ENCODE assay signal across 9 mouse cellular contexts in genomic region chr2:154942546-154942945, GRCm38 (mm10). TPM values are rescaled to one million over a fixed set of nuclear protein-coding genes. Genes with fewer than 3 reads are reported as not detected.
A peak's percentile ranks its signal among the peaks of the same experiment; 100 is the strongest.
DNase-seq lines count a peak whose midpoint lies in the region; ATAC-seq and TF ChIP-seq lines count a peak whose summit lies in the region.
"Had no signal": no experiment of that assay in that cellular context is flagged by ENCODE, and none has a peak within 500 bp of the region (broad histone marks: within the 10 kb centered on the region; RNA-seq: fewer than 3 reads in every experiment).

No protein-coding gene starts in this region.

- no peaks in the 10 kb centered on the region for H3K36me3 ChIP-seq in hindbrain, embryonic 10.5 days
- H3K36me3 ChIP-seq in hindbrain, embryonic 16.5 days (ENCODE audit: control insufficient read depth, insufficient read depth, low read length) = no peaks in the 10 kb centered on the region
- H3K36me3 ChIP-seq in MEL (ENCODE audit: control insufficient read depth in 1 of 2, insufficient read depth in 2 of 2, low read length in 2 of 2) = no peaks in the 10 kb centered on the region
- no peaks in the 10 kb centered on the region for H3K36me3 ChIP-seq in limb, embryonic 14.5 days (ENCODE audit: control insufficient read depth, insufficient read depth, low read length)

- peak; percentile 21 for DNase-seq in hindbrain, embryonic 10.5 days (ENCODE audit: low spot score)
- peak; percentile 25 for DNase-seq in MEL (ENCODE audit: low read depth, low spot score)
- peak; percentile 4 for DNase-seq in brain, embryonic 14.5 days (ENCODE audit: low read depth)
- no peak for DNase-seq in limb, embryonic 14.5 days (ENCODE audit: low spot score)
- DNase-seq in thymus, postnatal 10 days (ENCODE audit: low spot score in 2 of 2) = no peak
- DNase-seq in natural killer cell, adult 2 months (ENCODE audit: low spot score in 2 of 2) = no peak

- H3K4me1 ChIP-seq in hindbrain, embryonic 10.5 days (replicated peaks) = peaks cover 17% of the 10 kb centered on the region
- H3K4me1 ChIP-seq in hindbrain, embryonic 16.5 days (ENCODE audit: control insufficient read depth, insufficient read depth, low read depth, low read length) = 0 out of 2 replicates have a peak, but pooled peaks cover 2% of the 10 kb centered on the region
- H3K4me1 ChIP-seq in MEL (ENCODE audit: control insufficient read depth in 1 of 2, insufficient read depth in 2 of 2, low read length in 2 of 2) = no peaks in the 10 kb centered on the region; a peak in 1 of 4 replicates
- peaks cover 16% of the 10 kb centered on the region for H3K4me1 ChIP-seq in limb, embryonic 14.5 days (ENCODE audit: control insufficient read depth, insufficient read depth, low read length)

- 41% methylated on average over 11 of the region's 11 CpGs for WGBS in hindbrain, embryonic 10.5 days
- WGBS in hindbrain, embryonic 16.5 days = 48% methylated on average over 11 of the region's 11 CpGs
- 36% methylated on average over 11 of the region's 11 CpGs for WGBS in limb, embryonic 14.5 days

- H3K27ac ChIP-seq in hindbrain, embryonic 10.5 days = no peak overlapping the region
- no peak overlapping the region for H3K27ac ChIP-seq in hindbrain, embryonic 16.5 days (ENCODE audit: low read depth, low read length)
- H3K27ac ChIP-seq in MEL (ENCODE audit: control insufficient read depth, low read depth, low read length) = no peak overlapping the region
- no peak overlapping the region for H3K27ac ChIP-seq in limb, embryonic 14.5 days (replicated peaks; ENCODE audit: low read depth, low read length)
- H3K27ac ChIP-seq: layer of hippocampus, adult 2 months had no signal

- peaks cover 7% of the 10 kb centered on the region; the same call in 1 of the 2 replicates for H3K27me3 ChIP-seq in hindbrain, embryonic 10.5 days (ENCODE audit: insufficient read depth, poor library complexity, severe bottlenecking)
- no peaks in the 10 kb centered on the region for H3K27me3 ChIP-seq in hindbrain, embryonic 16.5 days (replicated peaks; ENCODE audit: control insufficient read depth, insufficient read depth, low read length)
- H3K27me3 ChIP-seq in MEL (ENCODE audit: control insufficient read depth in 1 of 2, insufficient read depth in 2 of 2, low read length in 2 of 2) = peaks cover 2 to 6% of the 10 kb centered on the region in 2 experiments; a peak in 3 of 4 replicates
- no peaks in the 10 kb centered on the region for H3K27me3 ChIP-seq in limb, embryonic 14.5 days (ENCODE audit: control insufficient read depth, insufficient read depth, low read length)
- H3K27me3 ChIP-seq: Patski had no signal

- H3K9ac ChIP-seq in hindbrain, embryonic 16.5 days (ENCODE audit: low read depth, low read length) = no peak overlapping the region; the same call in 1 of the 2 replicates
- peak overlapping the region; percentile 52 for H3K9ac ChIP-seq in MEL (ENCODE audit: control insufficient read depth, low read depth, low read length, poor library complexity, severe bottlenecking)
- H3K9ac ChIP-seq in limb, embryonic 14.5 days (ENCODE audit: low read depth, low read length, severe bottlenecking) = peak overlapping the region; percentile 28; the same call in 1 of the 2 replicates

- no peaks in the 10 kb centered on the region for H3K79me2 ChIP-seq in MEL (ENCODE audit: control insufficient read depth, insufficient read depth, low read length, poor library complexity)

- TF ChIP-seq CTCF in MEL (IDR thresholded peaks at IDR 0.05 in 2 of 3, conservative IDR thresholded peaks at IDR 0.05 in 1 of 3; ENCODE audit: control insufficient read depth in 1 of 3, insufficient read depth in 1 of 3, low read depth in 2 of 3, low read length in 3 of 3, poor library complexity in 1 of 3, severe bottlenecking in 1 of 3) = no peak
- no peak for TF ChIP-seq CTCF in brain, embryonic 14.5 days (IDR thresholded peaks at IDR 0.05; ENCODE audit: borderline replicate concordance, extremely low read depth, insufficient read depth, insufficient read length)

- no peak for TF ChIP-seq POLR2A in MEL (IDR thresholded peaks at IDR 0.05; ENCODE audit: control insufficient read depth in 1 of 2, insufficient read depth in 1 of 2, low read depth in 1 of 2, low read length in 2 of 2, poor library complexity in 1 of 2)
- TF ChIP-seq POLR2A in brain, embryonic 14.5 days (IDR thresholded peaks at IDR 0.05; ENCODE audit: borderline replicate concordance, extremely low read depth, insufficient read depth, insufficient read length, poor library complexity, severe bottlenecking) = no peak
- TF ChIP-seq POLR2A in limb, embryonic 14.5 days (IDR thresholded peaks at IDR 0.05; ENCODE audit: borderline replicate concordance, extremely low read depth, insufficient read depth, insufficient read length) = no peak

- no peaks in the 10 kb centered on the region for H3K9me3 ChIP-seq in hindbrain, embryonic 10.5 days
- no peaks in the 10 kb centered on the region for H3K9me3 ChIP-seq in hindbrain, embryonic 16.5 days (ENCODE audit: control insufficient read depth, low read length)
- no peaks in the 10 kb centered on the region for H3K9me3 ChIP-seq in MEL (replicated peaks; ENCODE audit: insufficient read depth, low read length)
- no peaks in the 10 kb centered on the region for H3K9me3 ChIP-seq in limb, embryonic 14.5 days (ENCODE audit: control insufficient read depth, low read length)

- TF ChIP-seq EP300 in MEL (IDR thresholded peaks at IDR 0.05; ENCODE audit: low read depth in 1 of 2, low read length in 2 of 2) = no peak

- TF ChIP-seq RAD21 in MEL (IDR thresholded peaks at IDR 0.05; ENCODE audit: low read depth, low read length) = no peak

- H3K4me3 ChIP-seq in hindbrain, embryonic 10.5 days = peak overlapping the region; percentile 25; the same call in 1 of the 2 replicates
- H3K4me3 ChIP-seq in hindbrain, embryonic 16.5 days (ENCODE audit: low read length) = no peak overlapping the region
- H3K4me3 ChIP-seq in MEL (ENCODE audit: control insufficient read depth in 1 of 2, insufficient read depth in 1 of 2, low read depth in 2 of 2, low read length in 2 of 2) = peak overlapping the region; percentile 71 to 72
- H3K4me3 ChIP-seq in limb, embryonic 14.5 days (replicated peaks; ENCODE audit: low read length) = peak overlapping the region; percentile 13; the same call in 1 of the 2 replicates
- H3K4me3 ChIP-seq: layer of hippocampus, adult 2 months had no signal

- no peak overlapping the region for H3K4me2 ChIP-seq in hindbrain, embryonic 16.5 days (ENCODE audit: low read length)
- peak overlapping the region; percentile 37; the same call in 1 of the 2 replicates for H3K4me2 ChIP-seq in limb, embryonic 14.5 days (replicated peaks; ENCODE audit: low read depth, low read length, severe bottlenecking)

- ATAC-seq in hindbrain, embryonic 16.5 days = no peak
- no peak for ATAC-seq in limb, embryonic 14.5 days (ENCODE audit: low FRiP score, low read depth)

TF ChIP-seq in MEL, 35 proteins besides CTCF, POLR2A, EP300 and RAD21:
- TF ChIP-seq BHLHE40 (IDR thresholded peaks at IDR 0.05; ENCODE audit: borderline replicate concordance, low read depth, low read length) = no peak

RNA-seq across cellular contexts. Expression of gene Eif2s2, which starts 49.8 kb away (rescaled TPM):
- 74.1 and 109 TPM in 2 replicates for polyA plus RNA-seq in hindbrain, embryonic 10.5 days (2016; fragmentation: Nextera tagmentation; extraction: Ambion mirVana)
- 58.4 and 60.4 TPM in 2 replicates for polyA plus RNA-seq in hindbrain, embryonic 16.5 days (2015; fragmentation: Nextera tagmentation; extraction: Ambion mirVana)
- 105 and 133 TPM in 2 replicates for total RNA-seq in MEL (2012; rRNA removed)
- 100 to 1,000 TPM; 172 to 274 TPM for polyA plus RNA-seq in MEL (2012; ENCODE audit: insufficient read depth in 1 of 2, insufficient read length in 2 of 2, low read depth in 1 of 2, low replicate concordance in 2 of 2, missing spikeins in 1 of 2)
- 43.0 and 58.8 TPM in 2 replicates for polyA plus RNA-seq in brain, embryonic 14.5 days (2012; rRNA removed)
- 47.3 and 73.6 TPM in 2 replicates for polyA plus RNA-seq in limb, embryonic 14.5 days (2012; rRNA removed)
- 111 and 116 TPM in 2 replicates for polyA plus RNA-seq in limb, embryonic 14.5 days (2014; fragmentation: Nextera tagmentation; extraction: Ambion mirVana)

Comparison
In these comparisons a context has a peak if more than half of its experiments do, and no peak if none do; other contexts are left out.
1. DNase-seq: peak in hindbrain, embryonic 10.5 days (single experiment), MEL (single experiment) and brain, embryonic 14.5 days (single experiment); none in limb, embryonic 14.5 days (single experiment), thymus, postnatal 10 days (0 of 2) and natural killer cell, adult 2 months (0 of 2).